Mouse (Mus musculus) left cerebral cortex, adult 18-20 months (tissue): ENCODE measurements around the gene Slc6a3. TPM values are rescaled to one million over a fixed set of nuclear protein-coding genes. Genes with fewer than 3 reads are reported as not detected.

ENCODE experiments used
- DNase-seq, 2 experiments: peaks; one replicate each; pipeline ENCODE4 v3.0.0; 2021 to 2022; ENCODE audit warnings: low spot score in 2 of 2, mixed read lengths in 1 of 2
- total RNA-seq, 2 experiments: library from RNA; stranded (reverse); gene quantifications; 2 replicates each; pipeline ENCODE4 v1.2.3; 2021

Gene Slc6a3
- total RNA-seq, 2 experiments from 2014 or later: 0.16 TPM; not detected in 1

DNA sequence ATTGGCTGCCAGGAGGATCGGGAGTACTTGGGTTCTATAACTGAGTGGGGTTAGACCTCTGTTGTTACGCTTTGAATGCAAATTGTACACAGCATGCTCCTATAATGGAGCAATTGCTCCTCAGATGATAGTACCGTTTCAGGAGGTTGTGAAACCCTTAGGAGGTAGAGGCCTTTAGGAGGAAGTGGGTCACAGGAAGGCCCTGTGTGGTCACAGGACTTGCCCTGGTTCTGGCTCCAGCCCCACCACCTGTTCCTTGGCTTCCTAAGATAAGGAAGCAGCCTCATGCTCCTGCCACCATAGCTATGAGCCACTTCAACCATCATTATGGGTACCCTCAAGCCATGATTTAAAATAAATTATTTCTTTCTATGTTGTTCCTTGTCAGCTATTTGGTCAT is 54.9 kb downstream of the Slc6a3 start:
- no peak for DNase-seq

GRCm38 (mm10) chr13:73592546-73592945 is 56.0 kb downstream of the Slc6a3 start:
- DNase-seq: no peak

GRCm38 (mm10) chr13:73596276-73596675 is 59.7 kb downstream of the Slc6a3 start:
- DNase-seq: no peak

DNA sequence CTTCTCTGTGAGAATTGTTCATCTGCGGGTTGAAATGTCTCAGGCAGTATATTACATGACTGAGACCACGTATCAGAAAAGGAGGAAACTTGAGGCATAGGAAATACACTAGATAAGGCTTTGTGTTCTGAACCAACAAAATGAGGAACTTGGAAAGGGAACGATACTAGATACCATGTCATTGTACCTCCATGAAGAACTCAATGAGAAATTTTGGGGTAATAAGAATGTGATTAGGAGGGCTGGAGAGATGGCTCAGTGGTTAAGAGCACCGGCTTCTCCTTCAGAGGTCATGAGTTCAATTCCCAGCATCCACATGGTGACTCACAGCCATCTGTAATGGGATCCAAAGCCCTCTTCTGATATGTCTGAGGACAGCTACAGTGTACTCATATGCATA is 63.7 kb downstream of the Slc6a3 start:
- no peak for DNase-seq

GRCm38 (mm10) chr13:73603046-73603445 is 66.5 kb downstream of the Slc6a3 start:
- no peak for DNase-seq

- DNase-seq: peak; percentile 99 to 100
Measured at GRCm38 (mm10) chr13:73603522-73604155, 67.1 kb downstream of the Slc6a3 start, which contains the start of gene Clptm1l. Gene Clptm1l (plus strand): TSS chr13:73604006.

GRCm38 (mm10) chr13:73604156-73604957 is 67.8 kb downstream of the Slc6a3 start:
- no peak for DNase-seq

- no peak for DNase-seq
Measured at GRCm38 (mm10) chr13:73618406-73618805, 81.9 kb downstream of the Slc6a3 start.

DNA sequence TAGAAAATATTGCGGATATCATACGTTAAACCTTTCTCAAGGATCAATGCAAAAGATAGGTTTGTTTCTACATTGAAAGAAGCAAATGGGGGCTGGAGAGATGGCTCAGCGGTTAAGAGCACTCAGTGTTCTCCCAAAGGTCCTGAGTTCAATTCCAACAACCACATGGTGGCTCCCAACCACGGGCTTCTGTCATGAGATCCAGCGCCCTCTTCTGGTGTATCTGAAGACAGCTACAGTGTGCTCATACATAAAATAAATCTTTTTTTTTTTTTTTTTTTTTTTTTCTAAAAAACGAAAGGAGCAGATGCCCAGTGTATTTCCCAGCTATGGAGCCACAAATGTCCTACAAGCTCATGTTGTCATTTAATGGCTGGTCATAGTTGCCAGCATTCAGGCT is 84.1 kb downstream of the Slc6a3 start:
- no peak for DNase-seq

DNA sequence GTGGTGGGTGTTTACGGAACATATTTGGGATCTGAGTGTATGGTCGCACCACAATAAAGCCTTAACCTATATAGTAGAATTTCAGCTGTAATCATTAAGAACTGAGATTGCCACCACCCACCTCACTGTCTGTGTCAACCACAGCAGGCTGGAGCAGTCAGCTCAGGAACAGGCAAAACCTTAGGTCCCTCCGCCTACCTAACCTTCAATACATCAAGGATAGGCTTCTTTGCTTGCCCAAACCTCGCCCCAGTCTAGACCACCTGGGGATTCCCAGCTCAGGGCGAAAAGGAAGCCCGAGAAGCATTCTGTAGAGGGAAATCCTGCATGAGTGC is 89.8 kb downstream of the Slc6a3 start:
- no peak for DNase-seq

DNA sequence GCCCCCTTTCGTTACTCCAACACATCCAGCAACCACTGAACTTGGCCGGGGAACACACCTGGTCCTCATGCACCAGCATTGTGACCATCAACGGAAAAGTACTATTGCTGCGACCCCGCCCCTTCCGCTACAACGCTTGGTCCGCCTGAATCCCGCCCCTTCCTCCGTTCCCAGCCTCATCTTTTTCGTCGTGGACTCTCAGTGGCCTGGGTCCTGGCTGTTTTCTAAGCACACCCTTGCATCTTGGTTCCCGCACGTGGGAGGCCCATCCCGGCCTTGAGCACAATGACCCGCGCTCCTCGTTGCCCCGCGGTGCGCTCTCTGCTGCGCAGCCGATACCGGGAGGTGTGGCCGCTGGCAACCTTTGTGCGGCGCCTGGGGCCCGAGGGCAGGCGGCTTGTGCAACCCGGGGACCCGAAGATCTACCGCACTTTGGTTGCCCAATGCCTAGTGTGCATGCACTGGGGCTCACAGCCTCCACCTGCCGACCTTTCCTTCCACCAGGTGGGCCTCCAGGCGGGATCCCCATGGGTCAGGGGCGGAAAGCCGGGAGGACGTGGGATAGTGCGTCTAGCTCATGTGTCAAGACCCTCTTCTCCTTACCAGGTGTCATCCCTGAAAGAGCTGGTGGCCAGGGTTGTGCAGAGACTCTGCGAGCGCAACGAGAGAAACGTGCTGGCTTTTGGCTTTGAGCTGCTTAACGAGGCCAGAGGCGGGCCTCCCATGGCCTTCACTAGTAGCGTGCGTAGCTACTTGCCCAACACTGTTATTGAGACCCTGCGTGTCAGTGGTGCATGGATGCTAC is 90.4 kb downstream of the Slc6a3 start, which contains the start of gene Tert:
Gene Tert (plus strand): TSS at position 167 of the 805 bp plus-strand sequence.
- peak; percentile 41 to 46 for DNase-seq

Other genes starting within 250 kb of the Slc6a3 start
- 10 to 100 TPM; 32.9 to 40.3 TPM for gene Mrpl36, start 208.2 kb upstream of the Slc6a3 start, total RNA-seq
- gene Ndufs6, start 208.2 kb upstream of the Slc6a3 start, total RNA-seq: 100 to 1,000 TPM; 189 TPM
- 10 to 100 TPM; 45.9 to 48.0 TPM for gene Lpcat1, start 69.5 kb upstream of the Slc6a3 start, total RNA-seq
- gene Clptm1l, start 67.3 kb downstream of the Slc6a3 start, total RNA-seq: 100 to 1,000 TPM; 109 to 128 TPM
- gene Tert, start 90.2 kb downstream of the Slc6a3 start, total RNA-seq: 1 to 10 TPM; 2.6 to 3.0 TPM
- not detected for gene Slc6a18, start 141.3 kb downstream of the Slc6a3 start, total RNA-seq
- gene Slc6a19, start 168.1 kb downstream of the Slc6a3 start, total RNA-seq: not detected
- gene Slc12a7, start 196.3 kb downstream of the Slc6a3 start, total RNA-seq: 1 to 10 TPM; 4.5 to 5.0 TPM